Mouse (Mus musculus): ENCODE measurements around the gene Psma7.
A peak's percentile ranks its signal among the peaks of the same experiment; 100 is the strongest.

The Psma7 gene

GRCm38 (mm10) chr2:180042858-180043515 lies 754 bp upstream of the Psma7 start:
- no peak for DNase-seq

GRCm38 (mm10) chr2:180041577-180042255 lies 517 bp downstream of the Psma7 start:
- DNase-seq = no peak

GRCm38 (mm10) chr2:180040406-180040805 lies 1.8 kb downstream of the Psma7 start:
- DNase-seq = no peak

- no peak for DNase-seq
Measured at GRCm38 (mm10) chr2:180034753-180035152, 7.5 kb downstream of the Psma7 start.

GRCm38 (mm10) chr2:180033956-180034355 lies 8.3 kb downstream of the Psma7 start:
- DNase-seq = no peak

GRCm38 (mm10) chr2:180032925-180033324 lies 9.3 kb downstream of the Psma7 start:
- DNase-seq = no peak

GRCm38 (mm10) chr2:180031270-180031669 lies 11.0 kb downstream of the Psma7 start:
- peak; percentile 60 for DNase-seq

GRCm38 (mm10) chr2:180027768-180028167 lies 14.5 kb downstream of the Psma7 start:
- no peak for DNase-seq

- DNase-seq = no peak
Measured at GRCm38 (mm10) chr2:180025861-180026200, 16.4 kb downstream of the Psma7 start.

- DNase-seq = no peak
Measured at GRCm38 (mm10) chr2:180025135-180025860, 16.9 kb downstream of the Psma7 start.

GRCm38 (mm10) chr2:180024401-180025098 lies 17.7 kb downstream of the Psma7 start, which contains the start of gene Lsm14b:
TSS of gene Lsm14b (plus strand) at chr2:180024987.
- DNase-seq = peak; percentile 99

GRCm38 (mm10) chr2:180022751-180023150 lies 19.5 kb downstream of the Psma7 start:
- DNase-seq = no peak

- DNase-seq = no peak
Measured at GRCm38 (mm10) chr2:180020919-180021318, 21.3 kb downstream of the Psma7 start.

- no peak for DNase-seq
Measured at GRCm38 (mm10) chr2:180020091-180020661, 22.1 kb downstream of the Psma7 start.

- no peak for DNase-seq
Measured at GRCm38 (mm10) chr2:180018573-180018972, 23.7 kb downstream of the Psma7 start.

GRCm38 (mm10) chr2:180017632-180018031 lies 24.6 kb downstream of the Psma7 start:
- DNase-seq = no peak

GRCm38 (mm10) chr2:180013686-180014085 lies 28.5 kb downstream of the Psma7 start:
- no peak for DNase-seq

GRCm38 (mm10) chr2:180011370-180011769 lies 30.9 kb downstream of the Psma7 start:
- DNase-seq = no peak

GRCm38 (mm10) chr2:180010686-180011085 lies 31.5 kb downstream of the Psma7 start:
- DNase-seq = no peak

- DNase-seq = no peak
Measured at GRCm38 (mm10) chr2:180006352-180007017, 35.7 kb downstream of the Psma7 start.

GRCm38 (mm10) chr2:180005656-180006351 lies 36.4 kb downstream of the Psma7 start:
- DNase-seq = no peak

GRCm38 (mm10) chr2:180001635-180002034 lies 40.6 kb downstream of the Psma7 start:
- no peak for DNase-seq
